Comparison of ENCODE assay signal across 7 mouse cellular contexts in genomic region chr2:102052951-102053660, GRCm38 (mm10).
A peak's percentile ranks its signal among the peaks of the same experiment; 100 is the strongest.
DNase-seq lines count a peak whose midpoint lies in the region; ATAC-seq lines count a peak whose summit lies in the region.

No protein-coding gene starts in this region.

- H3K27ac ChIP-seq in heart, embryonic 12.5 days (ENCODE audit: poor library complexity, severe bottlenecking), result no peak overlapping the region

- H3K36me3 ChIP-seq in heart, embryonic 12.5 days, result 0 out of 2 replicates have a peak, but pooled peaks cover 3% of the 10 kb centered on the region

- no peak overlapping the region for H3K4me3 ChIP-seq in heart, embryonic 12.5 days

- H3K4me2 ChIP-seq in heart, embryonic 12.5 days, result no peak overlapping the region

- peaks cover 22% of the 10 kb centered on the region for H3K4me1 ChIP-seq in heart, embryonic 12.5 days (replicated peaks)

- no peaks in the 10 kb centered on the region for H3K27me3 ChIP-seq in heart, embryonic 12.5 days (replicated peaks)

- H3K9me3 ChIP-seq in heart, embryonic 12.5 days (replicated peaks), result no peaks in the 10 kb centered on the region

- intact Hi-C loops in left cerebral cortex, postnatal 25 days (cut with DNase I), result no loop called here

- 62% methylated on average over 10 of the region's 10 CpGs for WGBS in heart, embryonic 12.5 days

- peak; percentile 13 for DNase-seq in ovary, adult 18-20 months (ENCODE audit: low spot score)
- no peak for DNase-seq in ovary, postnatal 36 days (ENCODE audit: low spot score)
- DNase-seq in left cerebral cortex, postnatal 25 days (ENCODE audit: low spot score in 2 of 2), result peak; percentile 63 to 92
- peak; percentile 34 for DNase-seq in skeletal muscle tissue, adult 2 months (ENCODE audit: low read depth, low spot score)
- no peak for DNase-seq in retina, embryonic 14.5 days (ENCODE audit: low spot score)

- H3K9ac ChIP-seq in heart, embryonic 12.5 days, result no peak overlapping the region

- peak; percentile 78 for ATAC-seq in cerebellum, adult (ENCODE audit: insufficient number of reproducible peaks, low FRiP score, low TSS enrichment)
- peak; percentile 65 for ATAC-seq in heart, embryonic 12.5 days (ENCODE audit: insufficient number of reproducible peaks, low FRiP score)

Comparison
In these comparisons a context has a peak if more than half of its experiments do, and no peak if none do; other contexts are left out.
1. DNase-seq: peak in ovary, adult 18-20 months (single experiment), left cerebral cortex, postnatal 25 days (2 of 2) and skeletal muscle tissue, adult 2 months (single experiment); none in ovary, postnatal 36 days (single experiment) and retina, embryonic 14.5 days (single experiment).